Mouse (Mus musculus) cerebellum, postnatal 10 days (tissue): ENCODE measurements at regions not wholly inside any gene's neighbourhood (a gene's known extent, or its start where the extent isn't known, plus 50 kb on each side); places are given as distances from the start of the nearest gene placed in this dataset.

Source experiments
- DNase-seq, 2 experiments: peaks; one replicate each; pipeline ENCODE4 v3.0.0; 2021; ENCODE audit warnings: mixed read lengths in 2 of 2

DNA sequence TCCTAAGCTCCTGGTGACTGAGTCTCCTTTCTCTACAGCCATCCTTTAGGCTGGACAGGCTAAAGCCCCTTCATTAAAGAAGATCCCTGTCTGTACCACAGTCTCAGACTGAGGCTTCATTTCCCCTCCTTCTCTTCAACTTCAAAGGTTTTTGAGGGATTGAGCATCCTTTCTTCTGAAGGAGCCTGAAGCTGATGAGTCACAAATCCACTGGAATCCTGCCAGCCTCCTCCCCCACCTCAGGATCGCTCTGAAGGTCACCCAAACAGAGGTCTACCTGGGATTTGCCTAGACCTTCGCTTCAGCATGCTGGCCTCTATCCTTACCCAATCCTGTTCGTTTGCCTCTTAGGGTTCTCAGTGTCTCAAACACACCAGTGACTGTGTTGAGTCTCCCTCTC, 57.7 kb upstream of the Ror1 start:
- DNase-seq, result peak in 1 of 2 experiments; percentile 20

DNA sequence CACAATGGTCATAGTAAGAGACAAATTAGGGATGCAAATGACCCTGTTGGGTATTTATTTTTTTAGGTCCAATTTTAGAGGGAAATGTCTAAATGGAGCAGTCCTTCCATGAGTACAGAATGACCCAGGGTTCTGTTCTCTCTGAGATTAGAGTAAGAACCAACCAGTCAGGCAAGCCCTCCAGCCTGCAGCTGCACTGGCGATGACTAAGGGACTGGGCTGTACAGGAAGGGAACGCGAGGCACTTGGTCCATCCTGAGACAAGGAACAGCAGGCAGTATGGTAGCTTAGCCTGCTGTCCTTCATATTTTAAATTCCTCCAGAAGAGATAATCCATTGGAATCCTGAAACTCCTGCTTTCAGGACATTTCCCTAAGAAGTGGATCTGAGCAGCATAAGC, 55.9 kb upstream of the Ror1 start:
- DNase-seq, result no peak

DNA sequence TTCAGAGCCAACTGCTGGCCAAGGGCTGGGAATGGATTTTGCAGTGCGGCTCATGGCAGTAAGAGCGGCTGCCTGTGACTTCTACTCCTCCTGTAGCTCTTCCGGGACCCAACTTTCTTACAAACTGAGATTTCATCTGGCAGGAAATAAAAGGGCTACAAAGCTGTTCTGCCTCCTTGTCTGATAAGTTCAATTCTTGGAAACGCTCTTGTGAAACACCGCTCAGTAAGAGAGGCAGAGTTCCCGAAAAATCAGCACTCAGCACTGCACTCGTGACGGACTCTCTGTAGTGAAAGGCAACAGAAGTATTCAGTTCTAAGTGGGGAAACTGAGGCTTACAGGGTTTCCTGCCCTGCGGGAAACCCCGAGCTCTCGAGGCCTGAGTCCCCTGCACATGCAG, 53.6 kb upstream of the Ror1 start:
- DNase-seq, result no peak

DNA sequence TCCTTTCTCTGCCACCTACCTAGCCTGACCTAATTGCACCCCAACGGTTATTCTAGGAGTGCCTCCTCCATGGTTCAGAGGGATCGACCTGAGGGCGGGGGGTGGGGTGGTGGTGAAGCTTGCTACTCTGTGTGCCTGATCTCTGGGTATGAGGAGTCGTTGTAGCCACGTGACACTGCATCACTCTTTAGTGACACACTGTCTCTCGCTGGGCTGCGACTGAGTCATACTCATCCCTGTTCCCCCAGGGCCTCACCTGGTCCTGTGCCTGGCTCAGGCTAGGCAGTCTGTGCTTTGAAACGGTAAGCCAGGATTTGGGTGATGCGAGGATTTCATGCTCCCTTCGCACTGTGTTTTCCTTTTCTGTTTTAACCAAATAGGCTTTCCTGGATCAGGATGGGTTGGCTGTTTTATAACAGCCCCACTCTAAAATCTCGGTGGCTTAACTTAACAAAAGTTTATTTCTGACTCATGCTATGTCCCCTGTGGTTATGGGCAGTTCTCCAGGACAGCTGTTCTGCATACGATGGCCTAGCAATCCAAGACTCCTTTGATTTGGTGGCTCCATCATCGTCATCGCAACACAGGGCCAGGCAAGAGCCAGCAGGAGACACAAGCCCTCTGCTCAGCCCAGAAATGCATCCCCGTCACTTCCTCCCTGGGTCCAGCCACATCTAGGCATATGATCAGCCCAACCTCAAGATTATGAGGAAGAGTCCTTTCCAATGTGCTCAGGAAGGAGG, 50.3 kb upstream of the Ror1 start:
- peak in 1 of 2 experiments; percentile 20 for DNase-seq
